Mouse (Mus musculus): Measurements from ENCODE around the gene Ccr8.
A peak's percentile ranks its signal among the peaks of the same experiment; 100 is the strongest.
"Not testable (repeated sequence)": the region's sequence is repeated elsewhere in the genome, so short reads cannot be mapped to it uniquely, and the experiment has no call there.

Ccr8 gene

DNA sequence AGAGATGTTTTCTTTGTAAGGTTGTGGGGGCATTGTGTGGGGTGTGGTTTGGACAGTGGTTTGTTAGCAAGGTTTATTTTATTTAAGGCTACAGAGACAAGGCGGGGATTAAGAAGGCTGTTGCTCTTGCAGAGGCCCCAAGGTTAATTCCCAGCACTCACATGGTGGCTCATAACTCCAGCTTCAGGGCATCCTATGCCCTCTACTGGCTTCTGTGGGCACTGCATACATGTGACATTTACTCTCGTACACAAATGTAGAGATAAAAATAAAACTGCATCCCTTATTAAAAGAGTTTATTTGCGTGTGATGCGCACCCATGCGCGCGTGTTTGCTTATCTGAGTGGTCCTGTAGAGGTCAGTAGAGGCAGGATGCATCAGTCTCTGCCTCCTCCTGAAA lies 2.8 kb upstream of the Ccr8 start:
- DNase-seq (ENCODE audit: low read depth, low spot score): no peak

DNA sequence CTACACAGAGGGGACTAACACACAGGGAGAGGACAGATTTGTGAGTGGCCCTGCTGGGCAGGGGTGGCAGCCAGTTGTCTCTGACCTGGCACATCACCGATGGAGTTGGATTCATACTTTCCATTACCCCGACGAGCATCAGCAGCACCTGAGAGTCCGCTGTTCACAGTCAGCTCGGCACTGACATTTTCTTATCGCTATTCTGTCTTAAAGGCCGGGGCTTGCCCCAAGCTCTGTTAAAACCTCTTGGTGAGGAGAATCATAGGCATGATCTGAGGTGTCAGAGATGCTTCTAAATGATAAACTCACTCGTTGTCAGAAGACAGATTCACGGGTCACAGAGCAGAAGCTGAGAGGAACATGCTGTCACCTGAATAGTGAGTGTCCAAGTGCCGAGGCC lies 828 bp upstream of the Ccr8 start:
- DNase-seq (ENCODE audit: low read depth, low spot score): no peak

DNA sequence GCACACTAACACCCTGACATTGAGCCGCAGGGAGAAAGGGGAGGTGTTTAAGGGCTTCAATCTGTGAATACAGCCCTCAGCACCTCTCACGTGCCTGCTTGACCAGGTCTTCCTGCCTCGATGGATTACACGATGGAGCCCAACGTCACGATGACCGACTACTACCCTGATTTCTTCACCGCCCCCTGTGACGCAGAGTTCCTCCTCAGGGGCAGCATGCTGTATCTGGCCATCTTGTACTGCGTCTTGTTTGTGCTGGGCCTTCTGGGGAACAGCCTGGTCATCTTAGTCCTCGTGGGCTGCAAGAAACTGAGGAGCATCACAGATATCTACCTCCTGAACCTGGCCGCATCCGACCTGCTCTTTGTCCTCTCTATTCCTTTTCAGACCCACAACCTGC lies 1.8 kb downstream of the Ccr8 start:
- DNase-seq (ENCODE audit: low read depth, low spot score): no peak

DNA sequence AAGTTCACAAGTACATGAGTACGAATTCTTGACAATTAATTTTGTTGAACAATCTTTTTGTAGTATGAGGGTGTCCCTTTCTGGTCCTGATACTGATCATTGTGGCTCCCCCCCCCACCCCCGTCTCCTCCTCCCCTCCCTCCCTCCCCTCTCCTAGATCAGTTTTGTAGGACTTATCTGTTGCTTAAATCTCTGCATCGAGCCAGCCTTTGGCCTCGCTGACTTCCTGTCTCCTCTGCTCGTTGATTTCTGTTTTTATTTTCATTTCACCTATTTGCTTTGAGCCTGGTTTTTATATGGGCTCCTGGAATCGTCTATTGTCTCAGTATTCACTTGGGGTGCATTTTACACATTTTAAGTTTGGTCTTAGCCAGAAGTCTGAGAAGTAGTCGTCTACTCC lies 4.0 kb downstream of the Ccr8 start:
- no peak for DNase-seq (ENCODE audit: low read depth, low spot score)

GRCm38 (mm10) chr9:120098682-120099081 lies 6.8 kb downstream of the Ccr8 start:
- DNase-seq (ENCODE audit: low read depth, low spot score): no peak

GRCm38 (mm10) chr9:120099304-120099703 lies 7.4 kb downstream of the Ccr8 start:
- no peak for DNase-seq (ENCODE audit: low read depth, low spot score)

- no peak for DNase-seq (ENCODE audit: low read depth, low spot score)
These were observed 9.3 kb downstream of the Ccr8 start for GRCm38 (mm10) chr9:120101165-120101564.

GRCm38 (mm10) chr9:120108953-120109352 lies 17.0 kb downstream of the Ccr8 start:
- DNase-seq (ENCODE audit: low read depth, low spot score): not testable (repeated sequence)

DNA sequence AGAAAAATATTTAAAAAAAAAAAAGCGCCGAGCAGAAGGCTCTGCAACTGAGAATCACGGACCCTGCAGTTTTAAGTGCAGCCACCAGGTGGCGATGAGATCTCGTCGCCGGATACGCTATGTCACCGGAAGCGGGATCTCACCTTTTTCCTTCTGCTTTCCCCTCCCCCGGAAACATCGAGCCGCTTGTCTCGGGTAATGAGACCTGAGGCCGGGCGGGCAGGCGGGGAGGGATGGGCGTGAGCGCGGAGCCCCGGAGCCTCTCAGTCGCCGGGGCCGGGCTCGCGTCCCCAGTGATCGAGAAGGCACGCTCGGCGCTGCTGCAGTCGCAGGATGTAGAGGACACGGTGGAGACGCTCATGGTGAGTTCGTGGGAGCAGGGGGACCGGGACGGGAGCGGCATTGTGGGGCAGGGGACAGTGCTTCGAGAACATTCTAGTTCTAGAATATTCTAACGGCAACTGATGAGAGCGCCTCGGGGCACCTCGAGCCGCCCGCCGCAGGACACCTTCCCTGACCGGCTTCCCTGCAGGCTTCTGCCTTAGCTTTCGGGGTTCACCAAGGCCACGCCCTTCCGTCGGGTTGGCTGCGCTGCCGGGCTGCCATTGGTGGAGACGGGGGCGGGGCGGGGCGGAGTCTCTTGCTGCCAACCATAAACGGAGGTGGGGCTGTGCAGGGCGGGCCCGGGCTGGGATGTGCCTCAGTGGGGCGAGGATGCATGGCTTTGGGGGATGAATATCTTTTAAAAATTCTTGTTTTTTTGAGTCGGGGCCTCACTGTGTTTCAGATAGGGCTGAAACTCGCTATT lies 18.5 kb downstream of the Ccr8 start, which contains the start of gene Slc25a38:
TSS of gene Slc25a38 (plus strand) at position 164 of the 808 bp plus-strand sequence.
- peak; percentile 90 for DNase-seq (ENCODE audit: low read depth, low spot score)

- no peak for DNase-seq (ENCODE audit: low read depth, low spot score)
These were observed 19.4 kb downstream of the Ccr8 start for GRCm38 (mm10) chr9:120111156-120111945.

DNA sequence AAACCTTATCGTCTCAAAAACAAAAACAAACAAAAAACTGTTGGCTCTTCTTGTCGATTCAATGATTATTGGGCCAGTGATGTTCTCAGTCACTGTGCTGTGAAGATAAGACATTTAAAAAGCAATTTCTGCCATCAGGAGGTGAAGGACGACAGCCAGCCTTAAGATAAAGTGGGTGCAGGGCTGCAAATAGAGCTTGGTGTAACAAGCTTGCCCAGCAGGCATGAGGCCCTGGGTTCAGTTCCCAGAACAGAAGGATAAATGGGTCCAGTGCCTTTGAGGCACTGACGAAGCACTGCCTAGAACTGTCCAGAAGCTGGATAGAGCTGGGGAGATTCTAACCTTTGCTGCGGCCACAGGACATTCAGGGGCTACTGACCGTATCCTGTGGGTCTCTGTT lies 20.6 kb downstream of the Ccr8 start:
- DNase-seq (ENCODE audit: low read depth, low spot score): no peak

DNA sequence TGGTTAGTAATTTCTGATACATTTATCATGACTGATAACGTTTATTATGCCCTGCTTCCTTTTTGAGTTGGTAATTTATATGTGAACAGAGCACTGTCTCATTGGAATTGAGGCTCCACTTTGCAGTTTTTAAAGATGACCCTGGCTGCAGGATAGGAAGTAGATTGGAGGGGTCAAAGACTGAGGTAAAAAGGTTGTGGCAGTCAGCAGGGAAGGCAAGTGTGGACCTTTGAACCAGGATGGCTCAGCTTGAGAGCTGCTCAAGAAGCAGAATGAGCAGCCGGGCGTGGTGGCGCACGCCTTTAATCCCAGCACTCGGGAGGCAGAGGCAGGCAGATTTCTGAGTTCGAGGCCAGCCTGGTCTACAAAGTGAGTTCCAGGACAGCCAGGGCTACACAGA lies 21.5 kb downstream of the Ccr8 start:
- no peak for DNase-seq (ENCODE audit: low read depth, low spot score)

DNA sequence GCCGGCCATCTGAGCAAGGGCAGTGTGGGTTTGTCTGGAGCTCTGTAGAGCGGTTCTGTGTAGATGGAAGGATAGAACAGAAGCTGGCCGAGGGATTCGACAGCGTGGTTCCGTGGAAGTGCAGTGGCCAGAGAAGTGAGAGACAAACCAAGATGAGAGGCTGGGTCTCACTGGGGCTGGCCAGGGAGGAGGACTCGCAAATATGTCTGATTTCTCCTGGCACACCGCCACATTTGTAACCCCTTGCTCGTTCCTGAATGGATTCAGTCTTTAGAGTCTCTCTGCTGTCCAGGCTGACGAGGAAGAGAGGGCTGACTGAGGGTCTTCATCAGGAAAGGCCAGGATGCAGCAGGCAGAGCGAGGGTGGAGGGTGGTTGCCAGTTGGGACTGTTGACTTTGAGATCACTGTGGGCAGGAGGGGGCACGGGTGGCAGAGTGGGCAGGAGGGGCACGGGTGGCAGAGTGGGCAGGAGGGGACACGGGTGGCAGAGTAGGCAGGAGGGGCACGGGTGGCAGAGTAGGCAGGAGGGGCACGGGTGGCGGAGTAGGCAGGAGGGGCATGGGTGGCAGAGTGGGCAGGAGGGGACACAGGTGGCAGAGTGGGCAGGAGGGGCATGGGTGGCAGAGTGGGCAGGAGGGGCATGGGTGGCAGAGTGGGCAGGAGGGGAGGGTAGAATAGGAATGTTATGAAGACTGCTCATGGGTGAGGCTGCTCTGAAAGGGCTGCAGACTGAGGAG lies 22.3 kb downstream of the Ccr8 start:
- DNase-seq (ENCODE audit: low read depth, low spot score): no peak

- DNase-seq (ENCODE audit: low read depth, low spot score): no peak
These were observed 22.9 kb downstream of the Ccr8 start for GRCm38 (mm10) chr9:120114789-120115151.

GRCm38 (mm10) chr9:120115580-120115979 lies 23.7 kb downstream of the Ccr8 start:
- DNase-seq (ENCODE audit: low read depth, low spot score): no peak

- no peak for DNase-seq (ENCODE audit: low read depth, low spot score)
These were observed 24.3 kb downstream of the Ccr8 start for GRCm38 (mm10) chr9:120116184-120116624.

GRCm38 (mm10) chr9:120118212-120118611 lies 26.3 kb downstream of the Ccr8 start:
- DNase-seq (ENCODE audit: low read depth, low spot score): no peak

GRCm38 (mm10) chr9:120120503-120120902 lies 28.6 kb downstream of the Ccr8 start:
- DNase-seq (ENCODE audit: low read depth, low spot score): no peak

GRCm38 (mm10) chr9:120126868-120127267 lies 35.0 kb downstream of the Ccr8 start:
- DNase-seq (ENCODE audit: low read depth, low spot score): no peak

- peak; percentile 99 for DNase-seq (ENCODE audit: low read depth, low spot score)
These were observed 35.8 kb downstream of the Ccr8 start, which contains the start of gene Rpsa for GRCm38 (mm10) chr9:120127538-120128251. Rpsa (plus strand) TSS chr9:120127689.

DNA sequence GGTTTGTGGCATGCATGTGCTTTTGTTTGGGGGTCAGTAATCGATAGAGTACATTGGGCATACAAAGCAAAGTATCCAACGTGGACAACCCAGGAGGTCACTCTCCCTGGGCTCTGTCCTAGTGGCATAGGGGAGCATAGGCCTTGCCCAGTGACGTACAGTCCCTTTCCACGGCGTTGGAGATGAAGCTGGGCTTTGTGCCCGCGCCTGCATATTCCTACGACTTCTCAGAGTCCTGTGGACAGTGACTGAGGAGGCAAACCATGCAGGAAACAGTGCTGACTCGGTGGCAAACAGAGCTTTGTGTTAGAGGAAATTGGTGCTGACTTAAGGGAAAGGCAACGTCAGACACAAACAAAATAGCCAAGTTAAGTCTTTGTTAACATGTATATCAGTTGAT lies 37.4 kb downstream of the Ccr8 start:
- DNase-seq (ENCODE audit: low read depth, low spot score): no peak
